Mouse (Mus musculus) inflammation-experienced regulatory T-cells, adult 6 months (primary cell): Measurements from ENCODE around the gene Srsf9. TPM values are rescaled to one million over a fixed set of nuclear protein-coding genes. Genes with fewer than 3 reads are reported as not detected.

ENCODE experiments used
- ATAC-seq: one replicate; pipeline ENCODE4 v1.8.0; 2017
- polyA plus RNA-seq, 3 experiments: library from polyadenylated mRNA; unstranded; fragments of 100-300 nt; shearing (Covaris generic); gene quantifications; one replicate each; pipeline ENCODE4 v1.2.1; 2017

Gene Srsf9
- polyA plus RNA-seq, 3 experiments from 2014 or later = 15.7 to 26.8 (median 26.5) TPM

DNA sequence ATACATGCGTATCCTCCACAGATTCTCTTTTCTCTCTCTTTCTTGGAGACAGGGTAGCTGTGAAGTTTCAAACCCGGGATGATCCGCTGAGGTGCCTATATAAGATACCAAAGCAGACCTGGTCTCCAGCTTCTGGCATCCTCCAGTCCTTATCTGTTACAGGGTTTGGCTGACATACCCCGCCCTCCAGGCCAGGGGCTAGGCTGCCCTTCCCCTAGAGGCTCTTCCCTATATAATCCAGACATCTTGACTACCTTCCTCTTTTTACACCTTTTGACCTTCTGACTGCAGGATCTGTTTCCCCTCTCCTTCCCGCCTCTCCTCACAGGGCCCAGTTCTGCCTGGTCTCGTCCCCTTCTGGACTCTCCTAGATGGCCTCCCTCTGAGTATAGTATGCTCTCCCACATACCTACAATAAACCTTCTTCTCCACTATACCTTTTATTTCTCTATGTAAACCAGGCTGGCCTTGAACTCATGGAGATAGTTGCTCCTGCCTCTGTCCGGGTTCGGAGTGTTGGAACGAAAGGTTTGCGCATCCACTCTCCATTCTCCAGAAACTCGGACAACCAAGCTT, 633 bp upstream of the Srsf9 start:
- ATAC-seq = peak; percentile 19

DNA sequence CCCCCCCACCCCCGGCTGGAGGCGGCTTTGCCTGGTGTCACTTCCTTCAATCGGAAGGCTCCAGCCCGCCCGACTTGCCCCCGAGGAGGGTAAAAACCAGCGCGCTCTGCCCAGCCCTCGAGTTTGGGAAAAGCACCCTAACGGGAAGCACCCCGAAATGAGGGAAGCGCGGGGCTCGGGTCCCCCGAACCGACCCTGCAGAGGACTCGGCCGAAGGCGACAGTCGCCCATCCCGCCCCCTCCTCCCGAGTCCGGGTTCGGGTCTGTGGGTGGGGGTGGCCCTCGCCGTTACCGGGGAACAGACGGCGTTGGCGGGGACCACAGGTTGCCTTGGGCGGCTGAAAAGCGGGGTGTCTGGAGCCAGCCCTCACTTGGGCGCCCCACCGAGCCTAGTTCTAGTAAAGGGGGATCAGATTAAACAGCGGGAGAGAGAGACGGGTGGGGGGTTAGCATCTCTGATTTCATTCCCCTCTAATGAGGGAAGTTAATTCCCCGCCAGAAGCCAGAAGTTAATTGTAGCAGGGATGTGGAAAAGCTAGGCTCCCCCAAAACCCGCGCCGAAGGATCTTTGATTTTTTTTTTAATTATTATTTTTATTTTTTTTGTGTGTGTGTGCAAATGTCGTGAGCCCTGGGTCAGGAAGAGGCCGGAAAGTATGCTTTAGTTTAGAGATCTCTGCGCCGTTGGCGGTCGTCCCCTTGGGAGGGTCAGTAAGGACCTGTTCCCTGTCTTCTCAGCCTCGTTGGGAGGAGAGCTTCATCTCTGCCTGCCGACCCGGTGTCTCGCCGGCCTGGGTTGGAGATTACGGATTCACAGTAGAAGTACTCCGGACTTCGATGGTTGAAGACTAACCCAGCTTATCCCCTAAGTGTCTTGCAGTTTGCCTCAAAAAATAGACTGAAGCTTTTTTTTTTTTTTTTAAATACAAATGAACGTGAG, 902 bp downstream of the Srsf9 start:
- ATAC-seq = no peak

DNA sequence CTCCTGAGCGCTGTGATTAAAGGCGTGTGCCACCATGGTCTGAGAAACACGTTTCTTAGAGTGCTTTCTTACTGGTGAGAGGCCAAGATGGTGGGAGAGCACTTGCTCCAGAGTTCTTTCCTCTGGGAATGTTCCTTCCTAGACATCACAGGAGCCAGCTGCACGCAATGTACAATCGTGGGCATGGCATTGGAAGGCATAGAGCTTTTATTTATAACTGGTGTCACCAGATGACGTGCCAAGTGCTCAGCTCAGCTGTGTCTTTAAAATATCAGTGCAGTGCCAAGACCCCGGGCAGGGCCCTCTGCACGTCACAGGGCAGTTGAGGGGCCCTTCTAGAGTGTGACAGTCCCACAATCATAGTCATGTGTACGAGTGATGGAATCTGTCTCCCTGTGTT, 4.0 kb downstream of the Srsf9 start:
- no peak for ATAC-seq

DNA sequence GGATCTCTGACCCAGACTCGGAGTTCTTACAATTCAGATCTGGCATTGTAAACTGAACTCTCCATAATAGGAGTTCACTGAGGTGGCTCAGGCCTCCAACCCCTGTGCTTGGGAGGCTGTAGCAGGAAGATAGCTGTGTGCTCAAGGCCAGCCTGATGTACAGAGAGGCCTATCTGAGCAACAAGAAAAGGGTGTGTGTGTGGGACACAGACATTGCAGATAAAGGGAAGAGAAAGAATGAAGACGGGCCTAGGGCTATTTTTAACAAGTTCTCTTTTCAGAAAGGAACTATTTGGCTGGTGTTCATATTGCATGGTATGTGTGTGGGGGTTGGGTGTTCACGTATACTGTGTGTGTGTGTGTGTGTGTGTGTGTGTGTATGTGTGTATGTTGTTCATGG, 6.6 kb downstream of the Srsf9 start:
- ATAC-seq = no peak

DNA sequence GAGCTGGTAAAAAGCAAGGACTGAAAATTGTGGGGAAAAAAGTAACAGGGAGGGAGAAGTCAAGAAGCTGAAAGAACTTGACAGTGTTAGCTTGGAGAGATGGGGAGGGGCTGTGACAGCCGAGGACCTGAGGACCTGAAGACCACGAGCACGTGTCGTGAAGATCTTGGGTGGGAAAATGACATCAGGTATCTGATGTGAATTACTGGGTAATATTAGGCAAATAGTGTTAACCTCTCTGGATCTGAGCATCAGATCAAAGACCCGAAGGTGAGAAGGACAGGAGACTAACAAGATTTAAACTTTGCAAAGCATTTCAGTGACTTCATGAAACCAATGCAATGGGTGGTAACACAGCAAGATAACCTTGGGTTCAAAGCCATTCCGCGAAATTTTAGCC, 13.0 kb downstream of the Srsf9 start:
- ATAC-seq = no peak

DNA sequence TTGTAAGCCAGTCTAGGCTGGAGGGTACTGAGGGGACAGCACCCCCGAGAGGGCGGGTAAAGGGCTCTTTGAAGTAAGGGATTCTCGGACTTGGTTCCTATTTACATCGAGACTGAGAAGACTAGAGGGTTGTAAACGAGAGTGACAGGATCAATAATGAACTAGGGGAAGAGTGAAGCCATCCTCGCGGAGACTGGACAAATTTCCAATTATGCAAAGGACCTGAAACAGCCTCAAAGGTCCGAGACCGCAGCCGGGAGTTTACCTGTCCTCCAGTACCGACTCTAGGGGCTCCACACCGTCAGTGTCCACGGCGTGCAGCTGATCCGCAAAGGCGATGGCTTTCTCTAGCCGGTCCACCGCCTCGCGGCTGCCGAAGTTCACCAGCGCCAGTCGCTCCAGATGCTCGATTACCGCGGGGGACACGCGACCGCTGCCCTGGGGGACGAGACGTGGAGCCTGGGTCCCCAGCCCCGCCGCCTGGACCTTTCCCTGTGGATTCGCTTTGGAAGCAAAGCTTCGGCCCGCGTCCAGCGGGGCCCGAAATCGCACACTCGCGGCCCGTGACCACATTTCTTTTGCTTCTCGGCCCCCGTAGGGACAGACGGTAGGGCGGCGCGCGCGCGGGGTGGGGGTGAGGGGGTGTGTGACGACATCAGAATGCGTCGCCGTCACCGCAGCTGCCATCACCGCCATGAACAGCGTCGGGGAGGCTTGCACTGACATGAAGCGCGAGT, 13.8 kb downstream of the Srsf9 start, which contains the start of the genes Gatc and Triap1:
Gene Gatc (minus strand): TSS at position 602 of the 737 bp plus-strand sequence.
Gene Triap1 (plus strand): TSS at position 649 of the 737 bp plus-strand sequence.
- ATAC-seq = peak; percentile 87

DNA sequence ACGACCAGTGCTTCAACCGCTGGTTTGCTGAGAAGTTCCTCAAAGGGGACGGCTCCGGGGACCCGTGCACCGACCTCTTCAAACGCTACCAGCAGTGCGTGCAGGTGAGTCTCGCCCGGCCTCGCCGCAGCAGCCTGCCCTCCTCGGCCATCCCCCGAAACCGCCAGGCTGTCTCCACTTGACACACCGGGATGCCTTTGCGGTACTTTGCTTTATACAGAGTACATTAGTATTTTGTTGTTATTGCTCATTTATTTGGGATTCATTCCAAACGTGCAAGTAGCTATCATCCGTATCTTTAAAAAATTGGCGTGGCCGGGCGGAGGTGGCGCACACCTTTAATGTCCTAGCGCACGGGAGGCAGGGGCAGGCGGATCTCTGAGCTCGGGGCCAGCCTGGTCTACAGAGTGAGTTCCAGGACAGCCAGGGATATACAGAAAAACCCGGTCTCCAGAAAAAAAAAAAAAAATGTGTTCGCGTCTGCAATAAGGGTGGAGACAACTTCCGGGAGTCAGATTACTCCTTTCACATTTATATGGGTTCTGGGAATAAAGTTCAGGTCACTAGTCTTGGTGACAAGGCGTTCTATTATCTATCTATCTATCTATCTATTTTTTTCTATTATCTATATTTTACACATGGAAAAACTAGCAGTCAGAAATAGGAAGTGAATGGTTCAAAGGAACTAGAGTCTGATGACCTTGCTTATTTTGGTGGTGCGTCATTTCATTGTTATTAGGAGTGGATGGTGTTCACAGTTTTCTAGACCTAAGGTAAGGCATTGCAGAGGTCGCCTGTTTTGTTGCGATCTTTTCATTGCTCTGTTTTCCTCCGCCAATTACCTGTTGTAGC, 14.6 kb downstream of the Srsf9 start:
- peak; percentile 44 for ATAC-seq

DNA sequence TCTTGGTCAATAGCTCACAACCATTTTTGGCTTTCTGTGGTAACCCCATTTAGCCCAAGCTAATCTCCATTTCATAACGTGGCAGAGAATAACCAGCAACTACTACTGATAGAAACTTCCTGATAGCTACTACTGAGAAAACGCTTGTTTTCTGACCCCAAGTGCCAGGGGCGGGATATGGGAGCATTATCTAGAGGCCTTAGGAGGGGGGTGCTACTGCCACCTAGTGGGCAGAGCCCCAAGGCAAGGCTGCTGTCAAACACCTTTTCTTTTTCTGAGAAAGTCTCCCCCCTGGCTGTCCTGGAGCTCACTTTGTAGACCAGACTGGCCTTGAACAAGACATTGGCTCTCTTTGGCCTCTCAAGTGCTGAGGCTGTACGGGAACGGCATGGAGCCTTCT, 20.6 kb downstream of the Srsf9 start:
- ATAC-seq = peak; percentile 51

DNA sequence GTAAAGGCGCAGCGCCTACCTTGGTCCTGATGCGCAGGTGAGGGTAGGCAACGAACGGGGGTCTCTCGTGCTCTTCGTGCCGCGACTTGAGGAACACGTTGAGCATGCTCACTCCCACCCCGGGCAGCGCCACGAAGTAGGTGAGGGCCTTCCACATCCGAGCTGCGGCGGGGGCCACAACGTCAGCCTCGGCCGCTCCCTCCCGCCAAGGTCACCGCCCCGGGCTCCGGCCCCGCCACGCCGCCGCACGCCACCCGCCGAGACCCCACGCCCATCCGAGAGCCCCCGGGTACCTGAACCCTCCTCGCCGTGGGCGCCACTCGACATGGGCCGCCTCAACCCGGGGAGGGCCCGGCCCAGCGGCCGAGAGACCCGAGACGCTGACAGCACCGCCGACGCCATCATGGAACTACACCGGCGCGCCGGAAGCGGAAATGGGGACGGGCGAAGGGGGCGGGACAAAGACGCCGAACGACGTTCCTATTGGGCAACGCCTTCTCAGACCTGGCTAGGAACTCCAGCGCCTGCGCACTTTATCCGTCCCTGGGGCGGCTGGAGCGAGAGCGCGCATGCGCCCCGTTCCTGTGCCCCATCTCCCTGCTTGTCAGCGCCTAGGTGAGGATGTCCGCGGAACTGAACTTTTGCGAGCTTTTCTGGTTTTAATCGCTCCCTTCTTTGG, 21.7 kb downstream of the Srsf9 start, which contains the start of gene Cox6a1:
Gene Cox6a1 (minus strand): TSS at position 436 of the 679 bp plus-strand sequence.
- ATAC-seq = peak; percentile 93

DNA sequence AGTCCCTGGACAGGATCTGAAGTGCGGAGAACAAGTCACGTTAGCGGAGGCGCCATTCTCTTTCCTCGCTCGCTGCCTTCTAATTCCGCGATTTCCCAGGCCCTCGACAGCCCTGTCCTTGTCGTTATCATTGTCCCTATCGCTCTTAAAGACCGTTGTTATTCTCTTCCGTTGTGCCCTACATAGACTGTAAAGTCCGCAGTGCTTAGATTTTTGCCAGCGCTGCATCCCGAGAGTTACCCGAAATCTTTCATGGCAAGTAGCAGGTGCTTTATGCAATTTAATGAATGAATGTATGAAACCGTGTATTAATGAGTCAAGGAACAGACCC, 22.2 kb downstream of the Srsf9 start:
- peak; percentile 35 for ATAC-seq

DNA sequence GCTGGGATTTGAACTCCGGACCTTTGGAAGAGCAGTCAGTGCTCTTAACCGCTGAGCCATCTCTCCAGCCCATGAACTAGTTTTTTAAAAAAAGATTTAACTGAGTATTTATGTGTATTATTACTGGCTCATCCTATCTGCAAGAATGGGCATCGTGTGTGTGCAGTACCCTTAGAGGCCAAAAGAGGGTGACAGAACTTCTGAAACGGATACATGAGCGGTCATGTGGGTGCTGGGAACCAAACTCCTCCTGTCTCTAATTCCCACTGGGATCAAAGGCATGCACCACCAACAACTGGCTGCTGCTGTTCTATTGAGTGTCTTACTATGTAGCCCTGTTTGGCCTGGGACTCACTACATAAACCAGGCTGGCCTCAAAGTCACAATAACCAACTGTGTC, 24.4 kb downstream of the Srsf9 start:
- ATAC-seq = no peak

DNA sequence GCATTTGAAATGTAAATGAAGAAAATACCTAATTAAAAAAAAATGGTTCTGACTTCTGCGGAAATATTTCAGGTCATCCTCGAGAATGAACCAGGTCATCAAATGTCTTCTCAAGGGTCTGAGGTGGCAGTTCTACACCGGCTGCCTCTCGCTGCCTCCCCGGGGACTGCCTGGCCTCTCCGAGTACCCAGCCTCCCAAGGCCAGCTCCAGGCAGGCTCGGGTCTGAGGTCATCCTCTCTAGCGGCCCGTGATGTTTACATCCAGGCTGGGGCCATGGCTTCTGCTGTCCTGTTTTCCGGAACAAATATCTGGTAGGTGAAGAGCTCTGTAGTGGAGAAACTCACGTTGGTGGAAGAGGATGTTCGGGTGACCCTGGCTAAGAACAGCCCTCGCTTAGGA, 28.1 kb downstream of the Srsf9 start:
- ATAC-seq = no peak

DNA sequence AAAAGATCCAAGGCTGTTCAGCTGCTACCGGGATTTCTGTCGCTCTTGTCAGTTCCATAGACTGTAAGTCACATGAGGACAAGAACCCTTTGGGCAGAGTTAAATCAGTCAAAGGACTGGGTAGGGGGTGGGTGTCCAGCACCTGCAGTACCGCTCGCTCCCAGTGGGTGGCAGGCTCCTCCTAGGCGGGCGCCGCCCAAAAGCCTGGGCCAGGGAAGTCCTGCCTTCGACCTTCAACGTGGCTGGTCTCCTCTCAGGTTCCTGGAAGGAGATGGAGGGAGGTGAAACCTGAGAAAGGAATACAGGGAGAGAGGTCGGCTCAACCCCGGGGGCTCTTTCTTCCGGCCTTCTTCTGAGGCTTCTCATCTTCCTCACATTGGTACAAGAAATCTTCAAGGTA, 31.9 kb downstream of the Srsf9 start:
- peak; percentile 56 for ATAC-seq

DNA sequence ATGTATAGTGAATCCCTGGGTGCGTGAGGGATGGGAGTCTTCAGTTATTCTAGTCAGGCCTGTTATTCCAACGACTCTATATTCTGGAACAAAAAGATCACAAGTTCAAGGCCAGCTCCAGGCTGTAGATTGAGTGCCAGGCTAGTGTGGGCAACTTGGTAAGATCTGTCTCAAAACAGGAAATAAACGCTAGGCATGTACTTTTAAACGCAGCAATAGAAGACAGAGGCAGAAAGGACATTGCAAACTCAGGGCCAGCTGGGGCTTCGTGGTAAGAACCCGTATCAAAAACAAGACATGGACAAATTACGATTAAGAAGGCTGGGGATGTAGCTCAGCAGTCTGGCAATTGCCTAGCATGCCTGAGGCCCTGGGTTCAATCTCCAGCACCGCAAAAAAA, 32.5 kb downstream of the Srsf9 start:
- no peak for ATAC-seq

DNA sequence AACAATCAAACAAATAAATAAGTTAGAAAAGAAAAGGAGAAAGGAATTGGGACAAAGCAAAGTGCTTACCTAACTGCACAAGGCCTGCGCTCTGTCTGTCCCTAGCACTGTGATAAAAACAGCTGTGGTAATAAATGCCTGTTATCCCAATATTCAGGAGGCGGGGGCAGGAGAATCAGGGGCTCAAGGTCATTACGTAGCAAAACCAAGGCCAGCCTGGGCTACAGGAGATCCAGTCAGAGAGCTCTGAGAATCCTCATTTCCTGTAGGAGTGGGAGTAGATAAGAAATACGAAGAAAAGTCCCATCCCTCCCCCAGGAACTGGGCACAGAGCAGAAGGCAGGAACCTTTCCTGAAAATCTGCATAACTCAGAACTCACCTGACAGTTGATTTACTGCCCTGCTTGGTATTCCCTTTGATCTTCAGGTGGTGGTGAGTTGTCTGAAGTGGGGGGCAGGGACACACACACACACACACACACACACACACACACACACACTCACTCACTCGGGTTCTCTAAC, 32.9 kb downstream of the Srsf9 start:
- ATAC-seq = no peak

DNA sequence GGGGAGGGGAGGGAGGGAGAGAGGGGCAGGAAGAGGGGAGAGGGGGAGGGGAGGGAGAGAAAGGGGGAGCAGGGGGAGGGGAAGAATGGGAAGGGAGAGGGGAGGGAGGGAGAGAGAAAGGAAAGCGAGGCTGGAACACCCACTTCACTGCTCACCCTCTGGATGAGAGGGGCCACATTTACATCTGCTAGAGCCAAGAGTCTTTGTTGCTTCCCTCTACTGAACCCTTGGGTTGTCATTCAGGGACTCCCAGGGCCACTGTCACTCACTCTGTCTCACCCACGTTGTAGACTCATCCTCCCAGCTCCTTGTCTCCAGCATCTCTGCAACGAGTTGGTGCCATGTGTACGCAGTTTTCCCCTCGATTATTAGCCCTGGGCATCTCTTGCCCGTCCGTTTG, 35.2 kb downstream of the Srsf9 start:
- no peak for ATAC-seq

DNA sequence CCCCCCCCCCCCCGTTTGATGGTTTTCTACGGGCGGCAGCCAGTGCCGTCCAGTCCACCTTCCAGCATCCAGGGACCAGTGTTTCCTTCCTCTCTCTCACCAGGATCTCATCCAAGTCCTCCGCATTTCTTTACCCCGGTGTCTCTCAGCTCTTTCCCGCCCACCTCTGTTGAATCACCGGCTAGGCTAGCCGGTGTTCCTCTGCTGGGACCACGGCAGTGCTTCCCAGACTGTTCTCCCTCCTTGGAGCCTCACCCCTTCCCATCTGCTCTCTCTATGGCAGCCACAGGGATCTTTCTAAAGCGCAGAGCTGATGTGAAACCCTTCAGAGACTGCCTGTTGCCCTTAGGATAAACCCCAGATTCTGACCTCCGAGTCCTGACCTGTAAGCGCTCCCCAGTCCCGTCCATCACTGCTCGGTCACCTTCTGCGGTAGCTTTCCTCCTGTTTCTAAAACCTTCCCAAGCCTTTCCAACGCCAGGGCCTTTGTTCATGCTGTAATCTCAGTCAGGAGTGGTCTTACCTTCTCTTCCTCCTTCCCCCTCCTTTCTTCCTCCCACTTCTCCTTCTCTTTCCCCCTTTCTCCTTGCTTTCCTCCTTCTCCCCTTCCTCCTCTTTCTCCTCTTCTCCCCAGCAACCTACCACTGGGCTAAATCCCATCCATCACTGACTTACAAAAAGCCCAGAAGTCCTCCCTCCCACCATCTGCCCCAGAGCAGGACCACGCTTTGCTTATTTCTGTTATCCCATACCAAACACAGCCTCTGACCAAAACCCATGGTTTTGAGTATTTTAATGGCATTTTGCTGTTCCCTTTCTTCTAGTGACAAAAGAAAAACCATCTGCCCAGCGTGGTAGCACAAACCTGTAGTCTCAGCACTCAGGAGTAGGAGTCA, 36.1 kb downstream of the Srsf9 start:
- no peak for ATAC-seq

DNA sequence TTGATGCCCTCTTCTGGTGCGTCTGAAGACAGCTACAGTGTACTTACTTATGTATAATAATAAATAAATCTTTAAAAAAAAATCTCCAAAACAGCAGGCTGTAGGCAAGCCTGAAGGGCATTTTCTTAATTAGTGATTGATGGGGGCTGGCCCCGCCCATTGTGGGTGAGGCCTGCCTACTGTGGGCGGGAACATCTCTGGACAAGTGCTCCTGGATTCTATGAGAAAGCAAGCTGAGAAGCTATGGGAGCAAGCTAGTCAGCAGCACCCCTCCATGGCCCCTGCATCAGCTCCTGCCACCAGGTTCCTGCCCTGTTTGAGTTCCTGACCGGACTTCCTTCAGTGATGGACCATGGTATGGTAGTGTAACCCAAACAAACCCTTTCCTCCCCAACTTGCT, 37.8 kb downstream of the Srsf9 start:
- ATAC-seq = no peak

DNA sequence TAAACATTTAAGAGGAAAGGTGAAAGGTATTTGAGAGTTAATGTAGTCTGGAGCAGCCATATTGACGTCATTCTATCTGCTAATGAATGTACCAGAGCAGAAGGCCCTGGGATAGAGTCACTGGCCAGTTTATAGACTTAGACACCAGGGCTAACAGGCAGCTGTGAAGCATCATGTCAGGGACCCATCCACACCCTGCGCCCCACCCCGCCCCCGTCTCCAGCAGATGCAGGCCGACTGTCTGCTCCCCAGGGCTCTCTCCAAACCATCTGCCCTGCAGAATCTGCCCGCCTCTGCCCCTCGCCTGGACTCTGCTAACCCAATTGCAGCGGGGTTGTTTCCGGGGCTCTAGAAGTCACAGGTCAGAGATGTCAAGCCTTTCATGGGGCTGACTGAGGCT, 44.8 kb downstream of the Srsf9 start:
- ATAC-seq = no peak

DNA sequence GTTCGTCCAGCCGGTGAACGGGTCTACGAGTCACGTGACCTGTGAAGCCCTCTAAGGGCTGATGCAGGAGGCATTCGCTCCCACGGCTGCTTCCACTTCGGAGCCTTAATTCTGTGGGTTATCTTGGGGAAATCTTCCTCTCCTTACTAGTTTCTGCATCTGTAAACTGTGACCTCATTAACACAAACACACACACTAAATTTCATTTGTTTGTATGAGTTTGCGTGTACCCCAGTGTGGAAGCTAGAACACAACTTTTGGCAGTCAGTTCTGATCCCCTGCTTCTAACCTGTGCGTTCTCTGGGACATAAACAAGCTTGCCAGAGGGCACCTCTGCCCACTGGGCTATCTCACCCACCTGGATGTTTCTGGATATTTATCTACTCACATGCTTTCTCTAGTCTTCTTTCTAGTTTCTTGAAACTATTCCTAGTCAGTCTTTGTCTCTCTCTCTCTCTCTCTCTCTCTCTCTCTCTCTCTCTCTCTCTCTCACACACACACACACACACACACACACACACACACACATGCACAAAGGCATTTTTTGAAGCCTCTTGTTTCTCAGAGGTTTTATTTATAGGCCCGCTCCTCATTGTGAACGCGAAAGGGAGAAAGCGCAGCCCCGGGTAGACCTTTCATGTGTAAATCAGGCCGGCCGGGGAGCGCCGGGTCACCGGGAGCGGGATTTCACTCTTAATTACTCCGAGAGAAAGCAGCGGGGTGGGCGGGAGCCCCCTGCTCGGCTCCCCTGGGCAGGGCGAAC, 46.6 kb downstream of the Srsf9 start:
- no peak for ATAC-seq
